Mouse (Mus musculus) left cerebral cortex, postnatal 25 days (tissue): ENCODE results near the gene Tmem123. TPM values are rescaled to one million over a fixed set of nuclear protein-coding genes. Genes with fewer than 3 reads are reported as not detected.
A peak's percentile ranks its signal among the peaks of the same experiment; 100 is the strongest.

Experiments
- DNase-seq, 2 experiments: peaks; one replicate each; pipeline ENCODE4 v3.0.0; 2022; ENCODE audit warnings: low spot score in 2 of 2, mixed read lengths in 1 of 2
- intact Hi-C: fragments of 180-260 bp; cut with DNase I; formaldehyde crosslinking; loops from one replicate; pipeline ENCODE4 v1.15.1; 2025
- total RNA-seq, 2 experiments: library from RNA; stranded (reverse); gene quantifications; 2 replicates each; pipeline ENCODE4 v1.2.3; 2021

The Tmem123 gene
- total RNA-seq: 1 to 10 TPM; 9.9 to 10.0 TPM

- intact Hi-C loops: loop anchor here (1.0 kb wide), 1 partner anchor 74 kb away; the partner anchor contains the start of gene Birc2
Measured at GRCm38 (mm10) chr9:7763614-7764300, at the start of gene Tmem123. Tmem123 (plus strand) TSS chr9:7764041.

GRCm38 (mm10) chr9:7714062-7714907 lies 49.6 kb upstream of the Tmem123 start:
- intact Hi-C loops: loop anchor here (1.0 to 10.0 kb wide), 3 partner anchors 111 to 493 kb away; no protein-coding TSS in a partner anchor
- DNase-seq: peak; percentile 50 to 64

More at GRCm38 (mm10) chr9:7763614-7764300, at the start of gene Tmem123:
- peak; percentile 87 to 97 for DNase-seq

DNA sequence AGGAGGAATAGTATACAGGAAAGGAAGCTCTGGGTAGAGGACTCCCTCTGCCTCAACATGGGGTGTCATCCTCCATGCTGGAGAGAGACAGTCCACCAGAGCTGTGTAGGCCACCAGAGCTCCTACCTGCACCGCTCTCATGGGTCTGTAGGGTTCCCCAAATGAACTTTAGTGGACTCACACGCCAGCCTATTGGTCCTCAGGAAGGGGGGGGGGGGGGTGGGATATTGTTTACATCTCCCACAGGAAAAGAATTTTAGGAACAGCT lies 49.0 kb upstream of the Tmem123 start:
- no peak for DNase-seq
- intact Hi-C loops: loop anchor here (1.0 to 10.0 kb wide), 3 partner anchors 110 to 492 kb away; no protein-coding TSS in a partner anchor

DNA sequence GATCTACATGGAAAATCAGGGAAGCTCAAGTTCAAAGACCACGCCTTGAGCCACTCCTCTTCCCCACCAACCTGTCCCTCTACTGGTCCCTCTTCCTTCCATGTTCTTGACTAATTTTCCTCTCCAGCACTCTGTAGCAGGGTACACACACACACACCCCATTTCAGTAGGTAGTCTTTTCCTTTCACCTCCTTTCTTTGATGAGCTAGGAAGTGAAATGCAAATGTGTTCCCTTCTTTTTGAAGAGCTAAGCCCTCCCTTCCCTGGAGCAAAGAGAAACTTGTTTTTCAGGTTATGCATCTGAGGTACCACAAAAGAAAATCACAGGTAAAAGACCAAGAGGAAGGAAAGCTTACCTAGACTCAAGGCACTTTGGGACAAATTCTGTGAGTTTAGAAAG lies 42.3 kb upstream of the Tmem123 start:
- DNase-seq: no peak
- intact Hi-C loops: no loop called here

DNA sequence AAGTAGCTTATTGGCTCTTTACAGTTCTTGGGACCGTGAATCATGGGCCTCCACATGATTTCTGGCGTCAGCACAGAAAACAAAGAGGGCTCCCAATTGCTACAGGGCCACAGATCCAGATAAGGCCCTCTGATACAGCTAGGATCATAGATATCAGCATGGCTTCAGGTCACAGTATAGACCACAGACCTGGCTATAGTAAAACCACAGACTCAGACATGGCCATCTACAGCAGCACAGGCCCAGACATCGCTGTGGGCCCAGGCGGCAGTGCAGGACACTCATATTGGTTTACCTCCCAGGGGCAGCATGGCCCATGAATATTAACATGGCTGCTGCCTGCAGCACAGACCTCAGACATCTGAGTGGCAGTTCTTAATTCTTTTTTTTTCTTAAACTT lies 34.8 kb upstream of the Tmem123 start:
- DNase-seq: no peak
- intact Hi-C loops: no loop called here

DNA sequence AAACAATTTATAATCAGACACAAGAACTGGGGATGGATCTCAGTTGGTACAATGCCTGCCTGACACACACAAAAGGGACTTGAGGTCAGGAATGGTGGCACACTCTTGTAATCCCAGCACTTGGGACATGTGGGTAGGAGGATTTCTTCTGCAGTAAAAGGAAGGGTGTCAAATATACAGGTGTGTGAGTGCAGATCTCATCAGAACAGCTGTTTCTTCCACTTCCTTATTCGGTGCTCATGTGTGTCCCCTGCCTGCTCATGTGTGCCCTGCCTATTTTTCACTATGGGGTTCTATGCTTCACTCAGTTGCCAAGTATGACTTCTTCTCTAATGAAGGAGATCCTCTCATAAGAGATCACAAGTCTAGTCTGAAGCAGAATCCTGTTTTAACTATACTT lies 21.1 kb upstream of the Tmem123 start:
- intact Hi-C loops: no loop called here

GRCm38 (mm10) chr9:7744156-7744555 lies 19.7 kb upstream of the Tmem123 start:
- intact Hi-C loops: no loop called here
- no peak for DNase-seq

More for the DNA sequence above, 21.1 kb upstream of the Tmem123 start:
- no peak for DNase-seq

DNA sequence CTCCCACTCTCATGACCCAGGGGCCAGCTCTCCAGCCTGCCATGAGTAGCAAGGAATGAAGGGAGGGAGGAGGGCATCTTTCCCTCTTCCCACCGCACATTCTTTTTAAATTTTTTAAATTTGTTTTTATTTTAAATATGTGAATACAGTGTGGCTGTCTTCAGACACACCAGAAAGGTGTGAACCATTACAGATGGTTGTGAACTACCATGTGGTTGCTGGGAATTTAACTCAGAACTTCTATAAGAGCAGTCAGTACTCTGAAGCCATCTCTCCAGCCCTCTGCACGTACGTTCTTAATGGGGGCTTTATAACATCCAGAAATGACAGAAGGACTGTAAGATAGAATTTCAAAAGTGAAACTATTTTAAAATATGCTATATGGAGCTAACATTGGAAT lies 15.0 kb upstream of the Tmem123 start:
- intact Hi-C loops: no loop called here
- DNase-seq: peak in 1 of 2 experiments; percentile 25

DNA sequence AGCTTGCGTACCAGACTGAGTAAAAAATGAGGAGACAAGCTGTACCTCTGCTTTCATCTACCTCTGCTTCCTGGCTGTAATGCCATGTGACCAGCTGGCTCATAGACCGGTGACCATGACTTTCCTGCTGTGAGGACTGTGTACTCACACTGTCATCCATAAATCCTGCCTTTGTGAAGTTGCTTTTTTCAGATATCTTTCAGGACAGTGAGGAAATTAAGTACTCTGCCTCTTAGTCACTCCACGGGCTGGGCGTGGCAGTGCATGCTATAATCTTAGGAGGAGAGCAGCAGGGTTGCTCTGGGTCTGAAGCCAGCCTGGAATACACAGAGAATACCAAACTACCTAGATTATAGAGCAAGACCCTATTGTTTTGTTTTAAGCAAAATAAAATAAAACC lies 14.3 kb upstream of the Tmem123 start:
- intact Hi-C loops: no loop called here
- DNase-seq: no peak

GRCm38 (mm10) chr9:7755889-7756423 lies 7.9 kb upstream of the Tmem123 start:
- intact Hi-C loops: no loop called here
- DNase-seq: no peak

DNA sequence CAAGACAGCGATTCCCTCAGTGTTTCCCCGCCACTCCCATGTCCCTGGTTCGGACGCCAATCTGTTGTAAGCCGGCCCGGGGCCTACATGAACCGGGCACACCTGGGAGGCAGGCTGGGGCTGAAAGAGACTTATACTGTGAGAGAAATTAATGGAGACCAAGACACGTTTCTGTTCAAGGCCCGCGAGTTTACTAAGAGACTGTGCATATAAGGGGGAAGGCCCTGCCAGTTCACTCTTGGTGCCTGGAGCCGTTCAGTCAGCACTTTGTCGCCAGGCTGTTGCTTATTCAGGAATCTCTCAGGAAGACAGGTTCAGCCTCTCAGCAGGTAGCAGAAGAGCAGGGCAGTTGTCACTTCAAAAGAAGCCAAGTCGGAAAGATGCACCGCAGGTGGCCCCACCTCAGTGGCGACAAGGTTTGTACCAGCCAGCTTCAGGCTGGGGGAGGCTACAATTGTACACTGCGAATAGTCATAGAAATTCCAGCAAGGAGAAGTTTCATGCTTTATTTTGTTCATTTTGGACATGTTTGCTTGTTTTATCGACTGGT lies 1.9 kb upstream of the Tmem123 start:
- intact Hi-C loops: no loop called here

GRCm38 (mm10) chr9:7762741-7763140 lies 1.1 kb upstream of the Tmem123 start:
- intact Hi-C loops: no loop called here
- DNase-seq: no peak

More for the DNA sequence above, 1.9 kb upstream of the Tmem123 start:
- DNase-seq: no peak

DNA sequence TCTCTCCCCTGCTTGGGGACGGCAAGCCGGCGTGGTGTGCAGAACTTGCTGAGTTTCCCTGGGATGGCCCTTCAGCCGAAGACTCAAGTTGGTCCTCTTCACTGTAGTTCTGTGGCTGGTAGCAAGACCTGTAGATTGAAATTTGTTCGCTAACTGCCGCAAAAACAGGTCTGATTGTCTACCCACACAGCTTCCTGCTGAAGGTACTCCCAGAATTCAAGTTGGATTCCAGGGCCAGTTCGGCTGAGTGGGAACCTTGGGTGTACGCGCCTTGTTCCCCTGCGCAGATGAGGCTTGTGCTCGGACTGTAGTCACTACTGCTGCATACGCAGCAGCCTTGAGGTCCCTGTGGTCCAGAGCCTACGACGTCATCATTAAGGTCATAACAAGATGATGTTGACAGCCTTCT lies 626 bp downstream of the Tmem123 start:
- peak; percentile 18 to 26 for DNase-seq
- intact Hi-C loops: loop anchor here (1.0 kb wide), 1 partner anchor 73 kb away; the partner anchor contains the start of gene Birc2

DNA sequence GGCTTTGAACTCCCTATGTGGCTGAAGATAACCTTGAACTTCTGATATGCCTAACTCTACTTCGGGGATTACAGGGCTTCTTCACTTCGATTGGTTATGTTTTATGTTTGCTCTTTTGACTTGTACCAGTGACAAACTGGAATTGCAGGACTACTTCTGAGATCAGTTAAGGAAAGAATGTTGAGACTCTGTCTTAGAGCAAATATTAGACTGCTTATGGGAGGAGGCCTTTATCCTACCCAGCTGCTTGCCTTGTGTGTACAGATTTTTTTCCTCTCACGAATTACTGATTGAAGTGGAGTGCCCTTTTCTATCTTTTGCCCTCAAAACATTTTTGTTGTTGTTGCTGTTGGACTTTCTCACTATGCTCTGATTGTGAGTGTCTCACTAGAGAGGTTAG lies 1.4 kb downstream of the Tmem123 start:
- intact Hi-C loops: no loop called here
- DNase-seq: no peak

- intact Hi-C loops: no loop called here
Measured at GRCm38 (mm10) chr9:7766582-7766981, 2.7 kb downstream of the Tmem123 start.

GRCm38 (mm10) chr9:7767526-7767925 lies 3.7 kb downstream of the Tmem123 start:
- intact Hi-C loops: no loop called here
- no peak for DNase-seq

More at GRCm38 (mm10) chr9:7766582-7766981, 2.7 kb downstream of the Tmem123 start:
- no peak for DNase-seq

DNA sequence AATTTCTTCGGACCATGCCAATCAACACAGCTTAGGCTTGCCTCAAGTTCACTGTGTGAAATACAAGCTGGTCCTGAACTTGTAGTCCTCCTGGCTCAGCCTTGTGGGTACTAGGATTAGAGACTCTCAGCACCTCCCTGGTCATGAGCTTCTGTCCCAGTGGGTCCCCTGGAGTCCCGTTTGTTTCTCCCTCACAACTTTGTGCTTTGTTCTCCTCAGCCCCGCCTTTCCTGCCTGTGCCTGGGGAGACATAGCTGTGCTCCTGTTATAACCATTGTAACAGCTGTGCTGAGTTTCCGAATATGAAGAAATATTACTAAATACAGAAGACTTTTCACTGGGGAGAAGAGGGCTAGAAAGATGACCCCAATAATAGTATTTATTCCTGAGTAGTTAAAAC lies 5.2 kb downstream of the Tmem123 start:
- intact Hi-C loops: no loop called here
- no peak for DNase-seq

DNA sequence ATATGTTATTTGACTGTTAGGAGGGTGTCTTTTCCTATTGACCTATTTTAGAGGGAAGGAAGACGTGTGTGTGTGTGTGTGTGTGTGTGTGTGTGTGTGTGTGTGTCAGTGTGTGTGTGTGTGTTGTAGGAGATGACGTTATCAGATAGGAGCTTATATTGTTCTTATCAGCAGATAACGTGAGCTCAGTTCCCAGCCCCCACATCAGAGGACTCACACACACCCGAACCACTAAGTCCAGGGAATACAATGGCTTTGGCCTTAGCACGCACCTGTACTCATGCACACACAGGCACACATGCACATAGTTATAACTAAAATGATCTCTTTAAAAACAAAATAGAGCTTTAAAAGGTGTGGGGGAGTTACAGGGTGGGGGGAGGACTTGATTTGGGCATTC lies 5.7 kb downstream of the Tmem123 start:
- intact Hi-C loops: no loop called here

GRCm38 (mm10) chr9:7772361-7772760 lies 8.5 kb downstream of the Tmem123 start:
- intact Hi-C loops: no loop called here
- no peak for DNase-seq

More for the DNA sequence above, 5.7 kb downstream of the Tmem123 start:
- no peak for DNase-seq

GRCm38 (mm10) chr9:7772773-7773454 lies 9.1 kb downstream of the Tmem123 start:
- intact Hi-C loops: no loop called here
- no peak for DNase-seq
